Mouse (Mus musculus) brain, embryonic 14.5 days (tissue): ENCODE measurements at regions not wholly inside any gene's neighbourhood (a gene's known extent, or its start where the extent isn't known, plus 50 kb on each side); places are given as distances from the start of the nearest gene placed in this dataset.
"Not testable (repeated sequence)": the region's sequence is repeated elsewhere in the genome, so short reads cannot be mapped to it uniquely, and the experiment has no call there.

Experiments used
- CTCF ChIP-seq: fragments of 200-500 bp; IDR thresholded peaks from 2 replicates; pipeline ENCODE4 v1.5.1; 2012; ENCODE audit warnings: inconsistent platforms, mild to moderate bottlenecking, moderate library complexity, borderline replicate concordance; ENCODE audit not compliant: insufficient read depth, insufficient read length; ENCODE audit errors: extremely low read depth
- POLR2A ChIP-seq: fragments of 200-500 bp; IDR thresholded peaks from 2 replicates; pipeline ENCODE4 v1.6.1; 2012; ENCODE audit warnings: mild to moderate bottlenecking, inconsistent platforms, borderline replicate concordance; ENCODE audit not compliant: poor library complexity, insufficient read depth, insufficient read length, severe bottlenecking; ENCODE audit errors: extremely low read depth

GRCm38 (mm10) chr17:13556060-13556660 lies 201.8 kb downstream of the Tcp10c start:
- not testable (repeated sequence) for TF ChIP-seq CTCF, POLR2A
